Mouse (Mus musculus) layer of hippocampus, postnatal 14 days (tissue): ENCODE measurements at regions not wholly inside any gene's neighbourhood (a gene's known extent, or its start where the extent isn't known, plus 50 kb on each side); places are given as distances from the start of the nearest gene placed in this dataset.

ENCODE experiments used
- DNase-seq, 2 experiments: peaks; one replicate each; pipeline ENCODE4 v3.0.0; 2021 to 2022; ENCODE audit warnings: low spot score in 2 of 2, mixed read lengths in 1 of 2

GRCm38 (mm10) chr2:98901591-98902323, 234.7 kb upstream of the Gm10800 start:
- peak in 1 of 2 experiments; percentile 8 for DNase-seq
